Mouse (Mus musculus) thymus, postnatal 0 days (tissue): ENCODE results near the gene Hirip3. TPM values are rescaled to one million over a fixed set of nuclear protein-coding genes. Genes with fewer than 3 reads are reported as not detected.

Experiments
- DNase-seq: peaks from one replicate; pipeline ENCODE4 v3.0.0-alpha.2; 2015; ENCODE audit warnings: low spot score
- polyA plus RNA-seq: library from polyadenylated mRNA; unstranded; fragments of >200 nt; fragmentation: Nextera tagmentation; extraction: Ambion mirVana; gene quantifications from 2 replicates; pipeline ENCODE4 v1.2.1, GENCODE M21; 2015

The Hirip3 gene
- polyA plus RNA-seq, 1 experiment from 2014 or later: 22.6 TPM

DNA sequence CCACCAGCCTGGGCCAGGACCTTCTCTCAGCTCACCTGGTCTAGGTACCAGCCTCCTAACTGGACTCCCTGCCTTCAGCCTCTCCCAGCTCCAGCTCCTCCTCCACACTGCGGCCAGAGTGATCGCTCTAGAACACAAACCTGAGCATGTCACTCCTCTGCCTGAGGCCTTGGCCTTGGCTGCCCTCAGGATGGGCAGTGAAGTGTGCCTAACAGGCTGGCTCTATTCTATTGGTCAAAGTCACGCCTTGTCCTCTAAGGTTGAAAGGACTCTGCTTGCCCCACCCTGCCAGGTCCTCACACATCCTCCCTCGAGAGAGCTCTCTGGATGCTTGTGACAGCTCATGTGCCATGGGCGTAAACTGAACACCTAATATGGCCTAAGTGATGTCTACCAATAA lies 8.3 kb upstream of the Hirip3 start:
- no peak for DNase-seq

- no peak for DNase-seq
Measured at GRCm38 (mm10) chr7:126855641-126856040, 6.1 kb upstream of the Hirip3 start.

DNA sequence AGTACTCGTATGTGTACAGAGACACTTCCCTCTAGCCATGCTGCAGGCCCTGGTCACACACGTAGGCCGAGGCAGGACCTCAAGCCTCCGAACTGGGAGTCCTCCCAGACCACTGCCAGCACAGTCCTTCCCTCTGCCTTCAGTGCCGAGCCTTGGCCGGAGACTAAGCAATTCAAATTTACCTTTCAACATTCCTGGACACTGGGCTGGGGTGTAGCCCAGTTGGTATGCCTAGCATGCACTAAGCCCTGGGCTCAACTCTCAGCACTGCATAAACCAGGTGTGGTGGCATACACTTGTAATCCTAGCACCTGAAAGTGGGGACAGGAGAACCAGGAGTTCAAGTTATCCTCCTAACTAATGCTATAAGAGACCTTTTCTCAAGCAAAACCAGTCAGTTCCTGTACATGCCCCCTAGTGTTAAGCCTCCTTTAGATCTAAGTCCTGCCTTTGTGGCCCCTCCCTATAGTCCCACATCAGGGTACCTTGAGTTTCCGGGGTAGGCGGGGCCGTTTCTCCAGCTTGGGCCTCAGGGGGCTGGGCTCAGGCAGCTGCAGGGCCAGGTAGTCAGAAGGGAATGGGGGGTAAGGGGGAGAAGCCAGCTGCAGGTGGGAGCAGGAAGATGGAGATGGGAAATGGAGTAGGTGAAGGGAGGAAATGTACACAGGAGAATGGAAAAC lies 4.9 kb upstream of the Hirip3 start:
- peak; percentile 73 for DNase-seq

GRCm38 (mm10) chr7:126860987-126861386 lies 785 bp upstream of the Hirip3 start:
- no peak for DNase-seq

- peak; percentile 94 for DNase-seq
Measured at GRCm38 (mm10) chr7:126862147-126862784, 494 bp downstream of the Hirip3 start, which contains the start of gene Ino80e. Gene Ino80e (minus strand): TSS chr7:126862377.

- no peak for DNase-seq
Measured at GRCm38 (mm10) chr7:126863791-126864190, 2.0 kb downstream of the Hirip3 start.

GRCm38 (mm10) chr7:126867534-126867933 lies 5.8 kb downstream of the Hirip3 start:
- DNase-seq: no peak

GRCm38 (mm10) chr7:126868003-126868402 lies 6.2 kb downstream of the Hirip3 start:
- DNase-seq: no peak

GRCm38 (mm10) chr7:126869780-126870519 lies 8.2 kb downstream of the Hirip3 start:
- DNase-seq: no peak

DNA sequence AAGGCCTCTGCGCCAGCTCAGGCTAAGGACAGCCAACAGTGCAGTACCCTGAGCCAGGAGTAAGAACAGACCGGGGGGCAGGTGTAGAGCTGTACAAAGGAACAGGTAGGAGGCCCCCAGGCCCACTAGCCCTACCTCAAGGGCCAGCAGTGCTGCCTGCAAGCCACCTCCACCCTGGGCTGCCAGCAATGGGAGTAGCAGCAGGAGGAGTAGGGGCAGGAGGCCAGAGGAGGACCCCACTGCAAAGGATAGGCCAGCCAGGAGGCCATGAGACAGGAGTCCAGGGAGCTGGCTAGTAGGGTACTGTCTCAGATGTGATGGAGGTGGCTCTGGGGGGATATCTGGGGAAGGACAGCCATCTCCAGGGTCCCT lies 8.7 kb downstream of the Hirip3 start:
- no peak for DNase-seq

GRCm38 (mm10) chr7:126877239-126877638 lies 15.5 kb downstream of the Hirip3 start:
- DNase-seq: no peak

DNA sequence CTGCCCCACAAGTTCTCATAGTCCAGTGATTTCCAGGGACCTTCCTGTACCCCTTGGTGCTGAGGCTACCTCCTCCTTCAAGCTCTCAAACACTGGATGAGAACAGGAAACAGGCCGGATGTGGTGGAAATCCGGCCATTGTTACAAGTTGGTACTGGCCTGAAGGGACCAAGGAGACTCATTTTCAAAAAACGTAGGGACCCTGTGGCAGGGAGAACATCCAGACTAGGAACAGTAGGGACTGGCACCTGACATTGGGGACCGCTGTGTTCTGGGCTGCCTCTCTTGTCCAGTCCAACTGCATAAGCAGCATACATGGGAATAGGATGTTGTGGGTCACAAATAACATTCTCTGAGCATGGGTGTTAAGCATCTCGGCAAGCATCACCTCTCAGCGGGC lies 19.3 kb downstream of the Hirip3 start:
- no peak for DNase-seq

DNA sequence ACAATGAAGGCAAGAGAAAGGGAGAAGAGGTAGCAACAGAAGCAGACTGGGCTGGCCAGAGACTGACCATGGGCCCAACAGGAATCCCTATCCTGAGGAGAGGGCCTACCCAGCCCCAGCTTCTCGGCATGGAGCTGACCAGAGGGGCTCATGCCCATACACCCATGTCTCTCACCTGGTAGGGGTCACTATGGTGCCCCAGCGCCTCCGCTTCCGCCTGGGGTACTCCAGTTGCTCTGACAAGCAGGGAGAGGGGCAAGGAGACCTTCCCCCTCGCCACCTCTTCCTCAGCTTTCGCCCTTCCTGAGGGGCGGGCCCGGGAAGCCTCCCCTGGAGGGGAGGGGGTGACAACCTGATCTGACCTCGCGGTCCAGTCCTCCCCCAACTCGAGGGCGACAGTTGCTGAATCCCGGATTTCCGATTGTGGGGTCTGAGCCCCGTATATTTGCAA lies 22.0 kb downstream of the Hirip3 start:
- peak; percentile 28 for DNase-seq

- DNase-seq: peak; percentile 96
Measured at GRCm38 (mm10) chr7:126884286-126885164, 22.8 kb downstream of the Hirip3 start, which contains the start of gene Taok2. Gene Taok2 (minus strand): TSS chr7:126884703.

DNA sequence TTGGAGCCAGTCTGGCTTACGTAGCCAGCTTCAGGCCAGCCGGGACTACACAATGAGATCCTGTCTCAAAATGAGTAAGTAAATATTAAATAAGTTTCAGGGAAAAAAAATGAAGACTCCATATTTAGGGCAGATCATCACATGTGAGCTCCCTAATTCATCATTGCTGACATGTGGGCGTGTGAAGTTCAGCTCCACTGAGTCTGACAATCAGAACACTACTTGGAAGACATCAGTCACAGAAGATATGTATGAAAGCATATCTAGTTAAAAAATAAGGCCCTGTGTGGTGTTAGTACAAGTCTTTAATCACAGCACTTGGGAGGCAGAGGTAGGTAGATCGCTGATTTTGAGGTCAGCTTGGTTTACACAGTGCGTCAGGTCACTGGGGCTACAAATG lies 25.5 kb downstream of the Hirip3 start:
- DNase-seq: no peak

GRCm38 (mm10) chr7:126888852-126889251 lies 27.1 kb downstream of the Hirip3 start:
- DNase-seq: no peak

DNA sequence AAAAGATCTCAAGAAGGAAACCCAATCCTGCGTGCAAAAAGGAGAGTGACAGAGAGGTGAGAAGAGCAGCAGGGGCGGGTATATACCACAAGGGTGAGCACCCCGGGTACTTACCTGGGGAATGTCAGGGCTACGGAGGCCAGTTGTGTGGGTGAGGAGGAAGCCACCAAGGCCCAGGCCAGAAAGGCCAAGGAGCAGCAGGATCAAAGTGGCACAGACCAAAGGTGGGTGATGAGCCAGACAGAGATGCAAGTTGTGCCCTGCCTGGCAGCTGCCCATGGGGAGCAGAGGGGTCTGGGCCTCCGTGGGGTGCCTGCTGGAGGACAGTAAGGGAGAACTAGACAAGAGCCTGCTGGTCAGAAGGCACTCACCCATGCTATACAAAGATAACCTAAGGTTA lies 35.1 kb downstream of the Hirip3 start:
- no peak for DNase-seq

DNA sequence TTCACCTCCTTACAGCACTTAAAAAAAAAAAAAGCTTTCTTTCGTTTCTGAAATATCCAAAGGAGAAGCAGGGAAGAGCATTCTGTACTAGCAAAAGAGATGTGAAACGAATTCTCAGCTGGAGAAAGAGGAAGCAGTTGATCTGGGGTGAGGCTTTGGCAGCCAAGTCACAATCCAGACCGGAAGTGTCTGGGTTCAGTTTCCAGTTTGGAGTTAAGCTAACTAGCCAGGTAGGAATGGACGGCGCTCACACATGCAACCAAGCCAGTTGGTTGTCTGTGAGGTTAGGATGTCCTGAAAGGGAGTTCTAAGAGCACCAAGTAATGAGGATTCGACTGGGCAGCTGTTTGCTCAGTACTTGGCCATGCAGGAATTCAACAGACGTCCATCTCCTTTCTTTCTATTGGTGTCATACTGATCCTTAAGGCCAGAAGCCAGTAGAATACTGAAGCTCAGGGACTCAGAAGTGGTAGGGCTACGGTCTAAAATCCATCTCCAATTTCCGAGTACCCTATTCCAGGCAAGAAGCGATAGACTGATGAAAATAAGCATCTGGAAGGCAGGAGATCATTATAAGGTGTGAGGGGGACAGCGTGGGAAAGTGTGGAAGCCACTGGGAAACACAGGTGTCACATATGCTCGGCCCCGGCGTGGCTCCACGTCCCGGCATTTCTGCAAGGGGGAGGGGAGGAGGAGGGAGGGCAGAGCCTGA lies 35.8 kb downstream of the Hirip3 start:
- DNase-seq: peak; percentile 38

GRCm38 (mm10) chr7:126898102-126898990 lies 36.6 kb downstream of the Hirip3 start:
- peak; percentile 88 for DNase-seq
